Mouse (Mus musculus) heart, adult 2 months (tissue): ENCODE data around the gene Retsat.

ENCODE experiments used
- CTCF ChIP-seq: fragments of 200-600 bp; IDR thresholded peaks from 2 replicates; pipeline ENCODE4 v1.8.1; 2022; ENCODE audit warnings: antibody characterized with exemption, mild to moderate bottlenecking, moderate library complexity
- EP300 ChIP-seq: fragments of 200-500 bp; IDR thresholded peaks from 2 replicates; pipeline ENCODE4 v1.6.1; 2011; ENCODE audit warnings: low read depth, low read length, control low read depth; ENCODE audit not compliant: insufficient read depth
- POLR2A ChIP-seq: fragments of 200-500 bp; IDR thresholded peaks from 2 replicates; pipeline ENCODE4 v1.6.1; 2011; ENCODE audit warnings: mild to moderate bottlenecking, low read depth, low read length, control low read depth; ENCODE audit not compliant: insufficient read depth

DNA sequence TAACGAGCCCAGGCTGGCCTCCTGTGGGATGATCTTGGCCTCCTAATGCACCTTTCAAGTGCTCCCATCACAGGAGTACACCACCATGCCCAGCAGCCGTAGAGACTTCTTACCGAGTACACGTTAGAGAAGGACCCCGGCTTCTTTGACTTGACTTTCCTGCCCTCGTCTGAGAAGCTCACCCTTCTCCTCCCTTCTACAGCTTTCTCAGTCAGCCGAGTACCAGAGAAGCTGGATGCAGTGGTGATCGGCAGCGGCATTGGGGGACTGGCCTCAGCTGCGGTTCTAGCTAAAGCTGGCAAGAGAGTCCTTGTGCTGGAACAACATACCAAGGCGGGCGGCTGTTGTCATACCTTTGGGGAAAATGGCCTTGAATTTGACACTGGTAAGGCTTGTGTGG is 2.5 kb downstream of the Retsat start:
- TF ChIP-seq POLR2A: no peak
- TF ChIP-seq EP300: no peak
- no peak for TF ChIP-seq CTCF
